Mouse (Mus musculus) left cerebral cortex, adult 2 months (tissue): ENCODE results near the gene Akap13. TPM values are rescaled to one million over a fixed set of nuclear protein-coding genes. Genes with fewer than 3 reads are reported as not detected.

Source experiments
- DNase-seq, 2 experiments: peaks; one replicate each; pipeline ENCODE4 v3.0.0; 2021 to 2022; ENCODE audit warnings: low spot score in 2 of 2, mixed read lengths in 1 of 2; ENCODE audit errors: extremely low spot score in 1 of 2
- H3K27ac ChIP-seq: fragments of 200-600 bp; 2 replicates; pipeline ENCODE4 v1.8.1; 2022
- H3K4me3 ChIP-seq: fragments of 200-600 bp; 2 replicates; pipeline ENCODE4 v1.8.1; 2022
- CTCF ChIP-seq: fragments of 200-600 bp; IDR thresholded peaks from 2 replicates; pipeline ENCODE4 v1.8.1; 2022; ENCODE audit warnings: antibody characterized with exemption, mild to moderate bottlenecking, moderate library complexity
- intact Hi-C: fragments of 180-260 bp; cut with DNase I; formaldehyde crosslinking; loops from one replicate; pipeline ENCODE4 v1.15.1; 2025
- total RNA-seq, 2 experiments: library from RNA; stranded (reverse); gene quantifications; 2 replicates each; pipeline ENCODE4 v1.2.3; 2021

The Akap13 gene
- total RNA-seq, 2 experiments from 2014 or later: 26.8 to 28.7 TPM

DNA sequence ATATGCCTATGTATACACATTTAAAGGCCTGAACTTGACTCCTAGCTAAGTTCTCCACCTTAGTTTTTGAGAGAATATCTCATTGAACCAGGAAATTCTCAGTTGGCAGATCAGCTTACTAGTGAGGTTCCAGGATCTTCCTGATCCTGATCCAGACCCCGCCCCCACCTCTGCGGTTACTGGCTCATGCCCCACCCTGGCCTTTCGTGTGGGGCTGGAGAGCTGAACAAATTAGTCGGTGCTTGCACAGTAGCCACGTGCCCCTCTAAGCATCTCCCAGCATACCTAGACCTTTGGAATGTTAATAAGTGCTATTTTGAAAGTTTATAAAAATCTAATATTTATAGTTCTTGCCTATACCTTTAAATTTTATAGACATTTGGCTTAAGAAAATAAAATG is 139.5 kb downstream of the Akap13 start:
- no peak overlapping the region for H3K27ac ChIP-seq
- TF ChIP-seq CTCF: no peak
- intact Hi-C loops: no loop called here

DNA sequence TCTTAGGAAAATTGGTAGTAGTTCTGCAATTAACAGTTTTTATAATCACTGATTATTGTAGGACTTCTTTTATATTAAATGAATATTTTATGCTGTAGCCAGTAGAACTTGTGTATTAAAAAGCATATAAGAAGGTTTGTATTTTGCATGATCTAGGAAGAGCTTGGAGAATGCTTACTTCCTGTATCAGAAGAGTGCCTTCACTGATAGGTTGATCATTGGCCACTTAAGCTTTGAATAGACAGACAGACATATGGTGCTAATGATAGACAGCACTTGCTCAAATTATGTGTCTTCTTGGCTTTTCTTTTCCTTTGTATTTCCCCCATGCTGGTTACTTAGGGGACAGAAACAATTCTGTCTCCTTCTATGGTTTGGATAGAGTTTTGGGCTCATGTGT is 139.9 kb downstream of the Akap13 start:
- Histone ChIP-seq H3K4me3 (no peak overlapping the region), H3K27ac (no peak overlapping the region)
- no peak for DNase-seq
- intact Hi-C loops: no loop called here
- no peak for TF ChIP-seq CTCF

More for the DNA sequence above, 139.5 kb downstream of the Akap13 start:
- no peak overlapping the region for H3K4me3 ChIP-seq
- DNase-seq: no peak

DNA sequence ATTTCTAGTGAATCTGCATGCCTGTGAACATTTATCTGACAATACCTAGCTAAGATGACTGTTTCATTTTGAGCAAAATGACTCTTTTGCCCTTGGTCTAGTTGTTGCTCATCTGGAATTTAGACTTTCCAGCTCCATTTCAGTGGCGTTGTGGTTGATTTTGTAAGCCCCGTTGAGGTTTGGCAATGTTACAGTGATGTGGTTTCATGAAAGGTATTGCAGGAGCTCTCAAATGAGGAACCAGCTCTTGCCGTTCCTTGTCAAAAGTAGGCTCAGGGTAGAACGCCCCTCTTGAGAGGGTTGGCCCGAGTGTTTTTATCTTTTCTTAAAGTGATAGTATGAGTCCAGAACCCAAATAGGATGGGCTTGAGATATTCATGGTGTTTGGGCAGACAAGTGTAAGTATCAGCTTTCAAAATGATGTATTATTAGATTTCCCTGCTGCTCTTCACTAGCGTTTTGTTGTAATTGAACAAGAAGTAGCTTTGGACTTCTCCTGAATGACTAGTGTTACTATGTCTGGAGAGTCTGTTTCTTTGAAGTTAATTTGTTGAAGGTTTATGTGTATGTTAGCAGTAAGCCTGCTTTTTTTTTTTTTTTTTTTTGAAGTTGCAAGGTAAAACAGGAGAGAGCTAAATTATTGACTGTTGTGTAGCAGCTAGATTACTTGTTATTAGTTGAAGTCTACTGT is 140.9 kb downstream of the Akap13 start:
- TF ChIP-seq CTCF: no peak
- no peak overlapping the region for H3K27ac ChIP-seq
- DNase-seq: no peak
- H3K4me3 ChIP-seq: no peak overlapping the region
- intact Hi-C loops: no loop called here

DNA sequence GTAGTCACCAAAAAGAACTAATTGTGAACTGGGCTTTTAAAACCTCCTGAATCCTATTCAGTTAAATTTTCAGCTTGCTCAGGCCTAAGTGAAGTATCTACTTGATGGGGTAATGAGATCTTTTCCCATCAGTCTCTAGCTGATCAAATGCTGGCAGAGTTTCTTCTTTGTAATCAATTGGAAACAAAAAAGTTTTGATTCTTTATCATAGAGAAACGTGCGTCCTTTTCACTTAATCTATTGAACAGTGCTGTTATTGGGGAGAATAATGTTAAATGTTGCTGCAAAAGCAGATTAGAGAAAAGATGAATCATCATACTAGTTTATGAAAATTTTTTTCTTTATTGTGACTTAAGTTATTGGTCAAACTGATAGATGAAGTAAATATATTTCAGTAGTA is 142.5 kb downstream of the Akap13 start:
- Histone ChIP-seq H3K27ac (no peak overlapping the region), H3K4me3 (no peak overlapping the region)
- TF ChIP-seq CTCF: no peak
- intact Hi-C loops: no loop called here
- DNase-seq: no peak

DNA sequence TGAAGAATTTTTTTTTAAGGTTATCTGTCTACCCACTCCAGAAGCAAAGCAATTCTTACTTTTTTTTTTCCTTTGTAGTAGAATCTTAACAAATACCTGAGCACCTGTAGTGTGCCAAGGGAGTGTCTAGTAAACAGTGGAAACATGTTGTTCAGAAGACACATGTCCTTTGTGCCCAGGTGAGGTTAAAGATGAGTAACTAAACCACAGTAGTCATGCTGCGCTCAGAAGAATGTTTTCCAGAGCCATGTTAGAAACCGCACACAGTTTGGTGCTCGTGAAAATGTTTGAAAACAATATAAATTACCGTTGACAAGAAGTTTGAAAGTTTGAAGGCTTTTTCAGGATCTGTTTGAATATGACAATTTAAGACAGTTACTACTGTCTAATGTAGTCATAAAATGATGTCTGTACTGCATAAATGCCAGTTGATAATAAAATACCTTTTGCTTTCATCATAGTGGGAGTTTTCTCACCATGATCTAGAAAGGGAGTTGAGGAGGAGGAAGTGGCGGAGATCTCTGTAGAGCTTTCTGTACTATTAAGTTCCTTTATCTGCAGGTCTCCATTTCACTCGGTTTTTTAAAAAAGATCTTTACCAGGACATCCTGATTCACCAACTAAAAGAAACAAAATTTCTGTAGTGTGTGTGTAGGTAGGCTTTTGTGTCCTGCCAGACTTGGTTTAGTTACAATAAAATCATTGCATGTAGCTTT is 145.2 kb downstream of the Akap13 start:
- DNase-seq: no peak
- no peak for TF ChIP-seq CTCF
- intact Hi-C loops: no loop called here
- no peak overlapping the region for H3K4me3 ChIP-seq
- no peak overlapping the region for H3K27ac ChIP-seq

DNA sequence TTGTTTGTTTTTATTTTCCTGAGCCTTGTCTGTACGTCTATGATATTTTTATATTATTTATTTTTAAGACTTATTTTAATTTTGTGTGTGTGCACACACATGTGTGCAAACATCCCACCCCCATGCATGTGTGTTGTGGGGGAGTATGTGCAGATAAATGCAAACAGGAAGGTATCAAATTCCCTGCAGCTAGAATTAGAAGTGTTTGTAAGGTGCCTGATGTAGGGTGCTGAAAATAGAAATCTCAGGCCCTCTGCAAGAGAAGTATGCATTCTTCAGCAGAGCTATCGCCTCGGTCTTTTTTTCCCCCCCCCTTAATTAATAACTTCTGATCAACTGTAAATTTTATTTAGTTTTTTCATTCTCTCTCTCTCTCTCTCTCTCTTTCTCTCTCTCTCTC is 151.9 kb downstream of the Akap13 start:
- no peak overlapping the region for H3K4me3 ChIP-seq
- DNase-seq: no peak
- no peak for TF ChIP-seq CTCF
- intact Hi-C loops: no loop called here
- H3K27ac ChIP-seq: no peak overlapping the region

DNA sequence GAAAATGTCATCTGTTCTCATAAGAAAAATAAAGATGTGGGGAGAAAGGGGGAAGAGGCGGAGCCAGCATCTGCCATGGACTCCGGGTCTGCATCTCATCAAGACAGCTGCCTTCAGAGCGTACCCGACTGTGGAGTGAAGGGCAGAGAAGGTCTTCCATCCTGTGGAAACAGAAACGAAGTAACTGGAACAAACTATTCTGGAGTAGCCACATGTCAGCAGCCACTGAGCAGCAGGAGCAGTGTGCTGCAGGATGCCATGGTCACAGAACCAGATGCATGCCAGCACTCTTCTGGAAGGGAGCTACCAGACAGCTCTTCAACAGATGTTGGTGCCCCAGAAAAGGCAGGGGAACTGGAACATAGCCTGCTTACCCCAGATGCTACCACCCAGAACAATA is 153.4 kb downstream of the Akap13 start:
- no peak overlapping the region for H3K27ac ChIP-seq
- no peak for DNase-seq
- intact Hi-C loops: no loop called here
- no peak overlapping the region for H3K4me3 ChIP-seq
- no peak for TF ChIP-seq CTCF

DNA sequence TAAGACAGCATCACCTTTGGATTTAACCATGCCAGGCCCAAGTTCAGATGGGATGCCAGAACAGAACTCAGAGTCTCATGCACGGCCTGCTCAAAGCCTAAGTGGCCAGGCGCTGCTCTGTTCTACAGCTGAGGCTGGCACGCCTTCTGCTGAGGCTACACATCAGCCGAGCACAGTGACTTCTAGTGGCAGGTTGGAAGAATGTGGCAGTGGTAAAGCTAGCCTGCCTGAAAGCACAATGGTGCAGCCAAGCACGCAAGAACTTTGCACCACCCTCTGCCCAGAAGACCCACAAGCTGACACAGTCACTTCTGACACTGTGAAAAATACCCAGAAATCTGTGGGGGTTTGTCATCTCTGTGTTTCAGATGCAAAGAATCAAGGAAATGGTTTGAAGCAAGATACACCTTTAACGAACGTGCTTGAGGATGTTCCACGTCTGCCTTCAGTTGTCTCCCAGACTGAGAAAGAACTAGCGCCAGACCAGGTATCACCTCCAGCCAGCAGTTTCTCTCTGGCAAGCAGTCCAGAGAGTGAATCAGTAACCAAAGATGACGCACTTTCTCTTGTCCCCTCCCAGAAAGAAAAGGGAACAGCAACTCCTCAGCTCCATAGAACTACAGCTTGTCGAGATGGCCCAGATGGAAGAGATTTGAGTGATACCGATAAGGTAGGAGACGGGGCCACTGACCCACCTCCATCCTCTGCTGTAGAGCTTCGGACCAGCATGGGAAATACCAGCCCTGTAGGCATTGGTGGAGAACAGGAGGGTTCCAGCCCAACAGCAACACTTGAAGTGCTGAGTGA is 154.3 kb downstream of the Akap13 start:
- no peak overlapping the region for H3K27ac ChIP-seq
- DNase-seq: no peak

DNA sequence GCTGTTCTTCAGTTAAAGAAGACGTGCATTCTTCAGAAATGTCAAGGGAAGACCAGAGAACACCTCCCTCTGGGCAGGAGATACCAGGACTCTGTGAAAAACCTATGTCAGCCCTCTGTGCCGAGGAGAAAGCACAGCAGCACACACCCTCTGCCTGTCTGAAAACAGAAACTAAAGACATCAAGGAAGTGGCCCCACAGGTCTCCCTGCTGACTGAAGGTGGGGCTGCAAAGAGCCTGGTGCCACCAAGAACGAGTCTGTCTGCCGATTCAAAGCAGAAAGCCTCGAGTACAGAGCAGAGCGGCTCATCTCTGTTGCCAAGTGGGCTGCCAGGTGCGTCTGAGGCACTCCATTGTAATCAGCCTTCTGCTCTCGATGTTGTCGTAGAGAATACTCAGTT is 155.1 kb downstream of the Akap13 start:
- no peak for DNase-seq
- TF ChIP-seq CTCF: no peak
- Histone ChIP-seq H3K4me3 (no peak overlapping the region), H3K27ac (peak overlapping the region; percentile 20; the same call in 1 of the 2 replicates)
- intact Hi-C loops: no loop called here

More for the DNA sequence above, 154.3 kb downstream of the Akap13 start:
- intact Hi-C loops: no loop called here
- no peak overlapping the region for H3K4me3 ChIP-seq
- TF ChIP-seq CTCF: peak; percentile 46

DNA sequence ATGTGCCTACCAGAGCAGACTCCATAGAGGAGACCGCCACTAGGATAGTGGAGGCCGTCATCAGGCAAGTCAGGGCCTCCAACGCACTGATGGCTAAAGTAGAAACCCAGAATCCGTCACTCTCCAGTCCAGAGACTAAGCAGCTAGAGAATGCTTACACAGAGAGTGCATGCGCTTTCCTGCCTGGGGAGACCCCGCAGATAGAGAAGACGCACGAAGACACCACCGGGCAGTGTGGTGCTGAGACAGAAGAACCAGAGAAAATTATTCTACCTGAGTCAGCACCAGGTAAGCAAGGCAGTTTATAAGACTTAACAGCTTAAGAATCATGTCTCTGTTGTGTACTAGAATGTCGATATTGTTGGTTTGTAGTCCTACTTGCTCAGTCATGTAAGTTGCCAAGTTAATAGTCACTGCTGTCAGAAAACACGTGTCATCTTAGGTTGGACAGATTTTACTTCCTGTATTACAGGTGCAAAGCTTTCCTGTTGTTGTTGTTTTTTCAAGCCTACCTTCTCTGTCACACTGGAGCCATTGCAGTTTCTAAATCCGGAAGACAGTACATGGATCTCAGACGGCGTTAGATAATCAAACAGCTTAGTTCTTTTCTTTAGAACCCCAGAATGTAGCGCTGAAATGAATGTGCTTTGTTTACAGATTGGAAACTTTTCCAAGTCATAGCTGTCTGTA is 156.1 kb downstream of the Akap13 start:
- DNase-seq: no peak
- intact Hi-C loops: no loop called here
- Histone ChIP-seq H3K27ac (no peak overlapping the region), H3K4me3 (no peak overlapping the region)
- no peak for TF ChIP-seq CTCF

DNA sequence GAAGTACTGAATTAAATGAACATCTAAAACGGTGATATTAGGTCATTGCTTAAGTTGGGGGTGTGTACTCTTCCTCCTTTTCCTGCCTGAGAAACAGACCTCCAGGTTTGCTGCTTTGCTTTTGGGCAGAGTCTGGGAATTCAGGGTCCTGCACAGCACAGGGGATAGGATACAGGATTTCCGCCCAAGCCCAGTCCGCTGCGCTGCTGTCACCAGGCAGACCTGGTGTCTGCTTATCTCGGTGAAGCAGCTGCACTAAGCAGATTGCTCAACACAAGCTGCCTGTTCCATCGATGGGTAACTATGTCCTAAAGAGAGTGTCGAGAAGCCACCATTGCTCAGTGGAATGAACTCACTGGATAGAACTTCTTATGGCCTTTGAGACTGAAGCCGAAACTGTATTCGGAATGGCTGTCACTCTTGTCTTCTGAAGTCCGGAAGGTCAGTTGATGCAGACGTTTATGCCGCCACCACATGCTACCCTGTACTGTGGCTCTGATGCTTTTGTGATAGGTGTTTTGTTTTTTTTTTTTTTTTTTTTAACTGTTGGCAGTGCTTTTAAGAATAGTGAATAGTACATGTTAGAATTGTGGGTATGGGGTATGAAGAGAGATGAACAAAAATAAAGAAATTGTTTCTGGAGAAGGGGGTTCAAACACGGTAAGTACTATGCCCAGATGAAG is 156.8 kb downstream of the Akap13 start:
- intact Hi-C loops: no loop called here
- H3K4me3 ChIP-seq: peak overlapping the region; percentile 26

More for the DNA sequence above, 156.8 kb downstream of the Akap13 start:
- no peak for DNase-seq
- no peak for TF ChIP-seq CTCF
- no peak overlapping the region; the same call in 1 of the 2 replicates for H3K27ac ChIP-seq
